Mouse (Mus musculus): ENCODE measurements at regions not wholly inside any gene's neighbourhood (a gene's known extent, or its start where the extent isn't known, plus 50 kb on each side); places are given as distances from the start of the nearest gene placed in this dataset.

DNA sequence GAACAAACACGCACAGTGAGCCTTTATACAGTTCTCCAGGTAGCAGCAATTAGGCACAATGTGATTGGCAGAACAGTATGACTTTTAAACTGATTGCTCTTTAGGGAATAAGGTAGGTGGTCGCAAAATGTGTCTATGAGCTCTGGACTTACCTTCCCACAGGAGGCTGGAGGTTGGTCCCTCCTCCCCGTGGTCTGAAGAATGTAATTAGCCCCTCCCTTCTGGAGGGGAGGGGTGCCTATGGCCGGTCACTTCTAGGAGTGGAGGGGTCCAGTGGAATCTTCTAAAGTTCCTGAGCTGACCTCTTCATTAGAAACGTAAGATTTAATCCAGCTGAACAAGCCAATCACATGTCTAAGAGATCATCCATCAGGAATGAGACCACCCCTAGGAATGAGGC is 248.4 kb downstream of the Tmem38b start:
- TF ChIP-seq CTCF (IDR thresholded peaks at IDR 0.05; ENCODE audit: low read depth) (no peak), EP300 (optimal IDR thresholded peaks at IDR 0.05) (no peak)

Data from stomach, postnatal 0 days (tissue).